ENCODE assay signal across 8 mouse cellular contexts in the genomic region with DNA sequence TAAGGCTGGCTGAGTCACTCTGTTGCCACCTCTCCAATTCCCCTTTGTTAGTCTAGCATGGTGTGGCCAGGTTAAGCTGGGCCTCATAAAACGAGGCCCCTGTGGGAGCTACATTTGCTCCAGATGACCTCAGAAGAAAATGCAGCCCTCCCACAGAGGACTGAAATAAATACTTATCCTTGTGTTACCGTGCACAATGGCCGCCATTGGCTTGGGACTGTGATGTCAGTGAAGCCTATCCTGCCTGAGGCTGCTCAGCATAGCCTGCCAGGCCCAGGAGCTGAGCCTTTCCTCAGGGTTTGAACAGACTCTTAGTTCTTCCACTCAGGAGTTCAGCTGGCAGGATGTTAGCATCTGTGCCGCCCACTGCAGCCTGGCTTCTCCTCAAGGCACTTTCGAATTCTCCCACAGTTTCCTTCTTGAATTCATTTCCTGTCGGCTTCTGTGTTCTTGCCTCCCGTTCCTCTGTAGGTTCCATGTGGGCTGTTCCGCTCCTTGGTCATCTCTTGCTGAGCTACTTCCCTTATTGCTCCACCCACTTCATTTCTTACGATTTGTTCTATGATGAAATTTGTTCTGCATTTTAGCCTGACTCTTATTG. TPM values are rescaled to one million over a fixed set of nuclear protein-coding genes. Genes with fewer than 3 reads are reported as not detected.
DNase-seq lines count a peak whose midpoint lies in the region; ATAC-seq and TF ChIP-seq lines count a peak whose summit lies in the region.

No protein-coding gene starts in this region.

- no peak for ATAC-seq in forebrain, embryonic 12.5 days (ENCODE audit: low FRiP score)
- no peak for ATAC-seq in liver, embryonic 12.5 days
- peak; percentile 89 for ATAC-seq in monocyte, adult 5-6 weeks (replicated peaks; ENCODE audit: insufficient number of reproducible peaks, low FRiP score, low TSS enrichment, poor library complexity, severe bottlenecking)

- H3K9ac ChIP-seq in forebrain, embryonic 12.5 days, result no peak overlapping the region
- no peak overlapping the region for H3K9ac ChIP-seq in liver, embryonic 12.5 days

- H3K27me3 ChIP-seq in forebrain, embryonic 10.5 days (ENCODE audit: poor library complexity, severe bottlenecking), result no peaks in the 10 kb centered on the region
- H3K27me3 ChIP-seq in forebrain, embryonic 12.5 days, result no peaks in the 10 kb centered on the region
- H3K27me3 ChIP-seq in liver, embryonic 12.5 days (replicated peaks), result no peaks in the 10 kb centered on the region

- no peak for TF ChIP-seq CTCF in cortical plate, adult 2 months (IDR thresholded peaks at IDR 0.05; ENCODE audit: extremely low read depth, insufficient read depth, low read length)

- no peak overlapping the region for H3K4me3 ChIP-seq in forebrain, embryonic 10.5 days
- H3K4me3 ChIP-seq in forebrain, embryonic 12.5 days (replicated peaks), result no peak overlapping the region
- no peak overlapping the region for H3K4me3 ChIP-seq in cortical plate, adult 2 months (ENCODE audit: insufficient read depth, low read length)
- H3K4me3 ChIP-seq in liver, embryonic 12.5 days, result no peak overlapping the region

- H3K27ac ChIP-seq in forebrain, embryonic 10.5 days, result peak overlapping the region; percentile 78
- no peak overlapping the region; the same call in 1 of the 2 replicates for H3K27ac ChIP-seq in forebrain, embryonic 12.5 days
- peak overlapping the region; percentile 41; the same call in 1 of the 2 replicates for H3K27ac ChIP-seq in cortical plate, adult 2 months (ENCODE audit: insufficient read depth, low read length)
- H3K27ac ChIP-seq in liver, embryonic 12.5 days, result peak overlapping the region; percentile 15; the same call in 1 of the 2 replicates

- TF ChIP-seq POLR2A in cortical plate, adult 2 months (IDR thresholded peaks at IDR 0.05; ENCODE audit: extremely low read depth, insufficient read depth, low read length), result no peak

- no peaks in the 10 kb centered on the region for H3K9me3 ChIP-seq in forebrain, embryonic 10.5 days
- no peaks in the 10 kb centered on the region for H3K9me3 ChIP-seq in forebrain, embryonic 12.5 days
- no peaks in the 10 kb centered on the region for H3K9me3 ChIP-seq in liver, embryonic 12.5 days (replicated peaks)

- H3K36me3 ChIP-seq in forebrain, embryonic 10.5 days (replicated peaks), result no peaks in the 10 kb centered on the region
- H3K36me3 ChIP-seq in forebrain, embryonic 12.5 days (replicated peaks), result no peaks in the 10 kb centered on the region
- no peaks in the 10 kb centered on the region for H3K36me3 ChIP-seq in liver, embryonic 12.5 days

- DNase-seq in forebrain, embryonic 10.5 days (ENCODE audit: extremely low spot score, low spot score), result peak; percentile 50
- peak; percentile 58 for DNase-seq in gonadal fat pad, adult 2 months (ENCODE audit: low read depth)
- DNase-seq in kidney, adult 18-20 months, result peak; percentile 26
- DNase-seq in cerebellum, postnatal 25 days, result no peak

- H3K4me2 ChIP-seq in forebrain, embryonic 12.5 days, result no peak overlapping the region
- H3K4me2 ChIP-seq in liver, embryonic 12.5 days, result no peak overlapping the region

- peaks cover 57% of the 10 kb centered on the region for H3K4me1 ChIP-seq in forebrain, embryonic 10.5 days
- H3K4me1 ChIP-seq in forebrain, embryonic 12.5 days, result peaks cover 10% of the 10 kb centered on the region
- H3K4me1 ChIP-seq in cortical plate, adult 2 months (ENCODE audit: control insufficient read depth, insufficient read depth, low read length), result peaks cover 2% of the 10 kb centered on the region
- peaks cover 28% of the 10 kb centered on the region for H3K4me1 ChIP-seq in liver, embryonic 12.5 days

- 40% methylated on average over 9 of the region's 9 CpGs for WGBS in forebrain, embryonic 10.5 days
- WGBS in forebrain, embryonic 12.5 days, result 45% methylated on average over 9 of the region's 9 CpGs
- 30% methylated on average over 9 of the region's 9 CpGs for WGBS in liver, embryonic 12.5 days (ENCODE audit: insufficient replicate concordance)

RNA-seq across cellular contexts. Expression of gene Phlda1, which starts 33.7 kb away (rescaled TPM):
- polyA plus RNA-seq in forebrain, embryonic 10.5 days (2016; fragmentation: Nextera tagmentation; extraction: Ambion mirVana), result 12.7 and 15.0 TPM in 2 replicates
- polyA plus RNA-seq in forebrain, embryonic 12.5 days (2016; fragmentation: Nextera tagmentation; extraction: Ambion mirVana), result 17.8 and 18.0 TPM in 2 replicates
- polyA plus RNA-seq in cortical plate, adult 2 months (2012; rRNA removed), result 22.5 and 23.2 TPM in 2 replicates
- polyA plus RNA-seq in gonadal fat pad, adult 2 months (2012; rRNA removed), result 25.0 and 50.0 TPM in 2 replicates
- 6.5 and 7.4 TPM in 2 replicates for polyA plus RNA-seq in liver, embryonic 12.5 days (2016; fragmentation: Nextera tagmentation; extraction: Ambion mirVana)
- 0.19 to 4.2 TPM (median 1.3 TPM) in 3 replicates for total RNA-seq in monocyte, adult 5-6 weeks (2017)

Comparison
In these comparisons a context has a peak if more than half of its experiments do, and no peak if none do; other contexts are left out.
1. DNase-seq: peak in forebrain, embryonic 10.5 days (single experiment), gonadal fat pad, adult 2 months (single experiment) and kidney, adult 18-20 months (single experiment); none in cerebellum, postnatal 25 days (0 of 2).